Mouse (Mus musculus): Measurements from ENCODE around the gene Palb2. TPM values are rescaled to one million over a fixed set of nuclear protein-coding genes. Genes with fewer than 3 reads are reported as not detected.
A peak's percentile ranks its signal among the peaks of the same experiment; 100 is the strongest.

The Palb2 gene
- polyA plus RNA-seq (2015; fragmentation: Nextera tagmentation; extraction: Ambion mirVana): 7.5 and 9.7 TPM in 2 replicates

DNA sequence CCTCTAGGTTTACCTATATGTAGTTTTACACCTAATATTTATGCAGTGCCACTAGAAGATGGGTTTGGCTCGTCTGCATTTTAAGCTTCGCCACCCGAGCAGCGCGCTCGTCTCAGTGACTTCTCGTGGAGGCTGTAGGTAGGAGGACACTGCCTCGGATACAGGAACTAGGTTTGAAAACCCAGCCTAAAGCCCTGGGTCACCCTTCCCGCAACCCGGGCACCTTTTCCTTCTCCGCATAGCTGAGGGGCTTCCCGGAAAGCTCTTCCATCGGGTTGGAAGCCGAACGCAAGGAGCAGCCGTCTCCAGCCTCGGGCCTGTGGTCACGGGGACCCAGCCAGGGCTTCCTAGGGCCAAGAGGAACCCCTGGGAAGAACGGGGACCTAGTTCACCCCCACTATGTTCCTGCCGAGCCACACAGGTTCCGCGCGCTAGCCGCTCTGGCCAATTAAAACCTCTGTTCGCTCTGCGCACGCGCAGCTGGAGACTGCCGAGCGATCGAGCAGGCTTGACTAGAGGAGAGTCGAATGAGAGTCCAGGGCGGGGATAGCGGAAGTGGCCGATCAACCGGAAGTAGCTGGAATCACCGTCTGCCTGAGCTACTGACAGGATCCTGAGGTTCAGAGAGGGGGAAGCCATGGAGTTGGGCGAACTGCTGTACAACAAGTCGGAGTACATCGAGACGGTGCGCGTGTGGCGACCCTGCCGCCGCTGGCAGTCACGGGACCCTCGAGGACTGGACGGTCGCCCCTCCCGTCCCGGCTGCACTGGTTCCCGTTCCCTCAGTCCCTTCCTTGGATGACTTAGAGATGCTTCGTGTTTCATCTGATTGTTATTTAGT is at the start of gene Palb2, which contains the start of gene Dctn5:
TSS of gene Palb2 (minus strand) at position 489 of the 841 bp plus-strand sequence.
TSS of gene Dctn5 (plus strand) at position 545 of the 841 bp plus-strand sequence.
- under 1% methylated on average over 54 of the region's 54 CpGs for WGBS
- H3K4me3 ChIP-seq: peak within 1 kb of the TSS; percentile 90
- peaks cover 38% of the 10 kb centered on the region for H3K36me3 ChIP-seq
- peak; percentile 94 for ATAC-seq (replicated peaks; ENCODE audit: insufficient number of reproducible peaks, insufficient read depth, low FRiP score, low read depth)
- H3K27ac ChIP-seq: peak within 1 kb of the TSS; percentile 80
- H3K27me3 ChIP-seq: no peaks in the 10 kb centered on the region
- peaks cover 11% of the 10 kb centered on the region for H3K4me1 ChIP-seq (replicated peaks)
- peak within 1 kb of the TSS; percentile 86 for H3K9ac ChIP-seq
- H3K4me2 ChIP-seq: peak within 1 kb of the TSS; percentile 84
- H3K9me3 ChIP-seq (replicated peaks): no peaks in the 10 kb centered on the region

- Histone ChIP-seq H3K36me3 (no peaks in the 10 kb centered on the region), H3K9me3 (replicated peaks) (no peaks in the 10 kb centered on the region), H3K4me2 (no peak overlapping the region), H3K27me3 (0 out of 2 replicates have a peak, but pooled peaks cover 3% of the 10 kb centered on the region), H3K27ac (no peak overlapping the region), H3K9ac (no peak overlapping the region), H3K4me1 (replicated peaks) (no peaks in the 10 kb centered on the region), H3K4me3 (no peak overlapping the region)
- ATAC-seq (replicated peaks; ENCODE audit: insufficient number of reproducible peaks, insufficient read depth, low FRiP score, low read depth): no peak
- 84% methylated on average over 7 of the region's 7 CpGs for WGBS
Observed at GRCm38 (mm10) chr7:122180720-122181119, 47.9 kb upstream of the Palb2 start.

DNA sequence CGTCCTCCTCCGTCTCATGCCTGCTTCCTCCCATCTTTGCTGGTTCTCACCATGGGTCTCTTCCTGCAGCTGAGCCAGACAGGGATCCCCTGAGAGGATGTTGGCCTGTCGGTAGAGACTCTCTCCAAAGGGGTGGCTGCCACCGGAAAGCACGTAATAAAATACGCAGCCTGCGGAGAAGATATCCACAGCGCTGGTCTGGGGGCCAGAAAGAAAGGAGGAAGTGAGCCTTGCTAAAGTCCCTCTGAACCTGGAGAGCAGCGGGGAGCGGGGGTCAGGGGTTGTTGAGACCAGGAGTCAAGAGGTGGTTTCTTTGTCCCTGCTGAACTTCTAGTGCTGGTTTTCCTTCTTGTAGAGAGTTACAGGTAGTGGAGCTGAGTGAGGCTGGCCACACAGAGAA is 38.8 kb upstream of the Palb2 start:
- WGBS: 72% methylated on average over 10 of the region's 10 CpGs
- Histone ChIP-seq H3K27ac (no peak overlapping the region), H3K9ac (no peak overlapping the region), H3K27me3 (no peaks in the 10 kb centered on the region), H3K9me3 (replicated peaks) (no peaks in the 10 kb centered on the region), H3K36me3 (peaks cover 39% of the 10 kb centered on the region), H3K4me2 (no peak overlapping the region), H3K4me3 (no peak overlapping the region), H3K4me1 (replicated peaks) (no peaks in the 10 kb centered on the region)
- ATAC-seq (replicated peaks; ENCODE audit: insufficient number of reproducible peaks, insufficient read depth, low FRiP score, low read depth): no peak

DNA sequence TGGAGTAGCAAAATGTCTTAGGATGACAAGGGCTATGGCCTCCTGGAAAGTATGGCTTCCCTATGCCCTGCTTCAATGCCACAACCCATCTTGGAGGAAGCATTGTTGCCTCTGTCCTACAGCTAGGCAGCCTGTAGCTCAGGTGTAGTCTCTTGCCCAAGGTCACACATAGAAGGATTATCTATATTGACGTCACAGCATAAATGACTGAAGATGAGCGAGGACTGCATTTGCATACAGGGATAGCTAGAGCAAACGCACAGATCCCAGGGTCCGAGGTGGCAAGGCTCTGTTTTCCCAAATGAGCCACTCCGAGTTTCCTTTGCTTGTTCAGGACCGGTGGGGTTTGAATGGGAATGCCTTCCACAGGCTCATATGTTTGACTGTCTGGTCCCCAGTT is 37.9 kb upstream of the Palb2 start:
- H3K27ac ChIP-seq: no peak overlapping the region
- H3K9me3 ChIP-seq (replicated peaks): no peaks in the 10 kb centered on the region
- no peak overlapping the region for H3K4me3 ChIP-seq
- no peak overlapping the region for H3K4me2 ChIP-seq
- peaks cover 47% of the 10 kb centered on the region for H3K36me3 ChIP-seq
- WGBS: 84% methylated on average over 6 of the region's 6 CpGs
- H3K9ac ChIP-seq: no peak overlapping the region
- no peaks in the 10 kb centered on the region for H3K27me3 ChIP-seq
- no peak for ATAC-seq (replicated peaks; ENCODE audit: insufficient number of reproducible peaks, insufficient read depth, low FRiP score, low read depth)
- no peaks in the 10 kb centered on the region for H3K4me1 ChIP-seq (replicated peaks)

DNA sequence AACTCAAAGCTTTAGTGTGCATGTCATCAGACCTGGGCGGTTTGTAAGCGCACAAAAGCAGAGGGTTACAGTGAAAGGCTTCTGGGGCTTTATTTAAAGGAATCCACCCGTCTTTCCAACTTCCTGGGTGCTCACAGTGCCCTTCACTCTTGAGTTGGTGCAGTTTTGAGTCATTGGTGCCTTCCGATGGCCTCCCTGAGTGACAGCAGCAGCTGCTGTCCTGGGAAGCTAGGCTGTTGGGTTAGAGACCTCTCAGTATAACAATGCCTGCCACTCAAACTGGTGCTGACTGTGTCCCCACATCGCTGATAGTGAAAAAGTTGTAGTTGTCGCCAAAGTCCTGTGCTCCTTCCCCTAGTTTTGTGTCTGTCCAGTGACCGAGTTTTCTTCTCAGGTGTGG is 34.4 kb upstream of the Palb2 start:
- Histone ChIP-seq H3K9me3 (replicated peaks) (no peaks in the 10 kb centered on the region), H3K9ac (no peak overlapping the region), H3K27me3 (no peaks in the 10 kb centered on the region), H3K27ac (no peak overlapping the region), H3K36me3 (peaks cover 75% of the 10 kb centered on the region), H3K4me2 (no peak overlapping the region), H3K4me3 (no peak overlapping the region), H3K4me1 (replicated peaks) (peaks cover 4% of the 10 kb centered on the region; the same call in 1 of the 2 replicates)
- WGBS: 90% methylated on average over 7 of the region's 7 CpGs
- no peak for ATAC-seq (replicated peaks; ENCODE audit: insufficient number of reproducible peaks, insufficient read depth, low FRiP score, low read depth)

DNA sequence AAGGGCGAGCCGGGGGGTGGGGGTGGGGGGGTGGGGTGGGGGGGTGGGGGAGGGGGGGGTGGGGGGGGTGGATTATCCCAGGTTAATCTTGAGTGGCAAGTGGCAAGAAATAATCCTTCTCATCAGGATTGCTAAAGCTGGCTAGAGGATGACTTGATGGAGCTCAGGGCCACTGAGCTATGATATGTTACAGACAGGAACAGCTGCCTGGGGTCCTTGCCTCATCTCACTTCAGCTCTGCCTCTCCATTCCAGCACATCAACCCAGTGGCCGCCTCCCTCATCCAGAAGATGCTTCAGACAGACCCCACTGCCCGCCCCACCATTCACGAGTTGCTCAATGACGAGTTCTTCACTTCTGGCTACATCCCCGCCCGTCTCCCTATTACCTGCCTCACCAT is 31.0 kb upstream of the Palb2 start:
- H3K36me3 ChIP-seq: peaks cover 61% of the 10 kb centered on the region
- ATAC-seq (replicated peaks; ENCODE audit: insufficient number of reproducible peaks, insufficient read depth, low FRiP score, low read depth): no peak
- H3K4me3 ChIP-seq: no peak overlapping the region
- 94% methylated on average over 8 of the region's 8 CpGs for WGBS
- no peak overlapping the region for H3K9ac ChIP-seq
- peaks cover 29% of the 10 kb centered on the region for H3K4me1 ChIP-seq (replicated peaks)
- H3K27ac ChIP-seq: no peak overlapping the region
- no peaks in the 10 kb centered on the region for H3K27me3 ChIP-seq
- no peak overlapping the region for H3K4me2 ChIP-seq
- H3K9me3 ChIP-seq (replicated peaks): no peaks in the 10 kb centered on the region

GRCm38 (mm10) chr7:122160037-122160436 is 27.3 kb upstream of the Palb2 start:
- Histone ChIP-seq H3K4me3 (peak overlapping the region; percentile 70), H3K9me3 (replicated peaks) (no peaks in the 10 kb centered on the region), H3K36me3 (peaks cover 29% of the 10 kb centered on the region), H3K4me2 (peak overlapping the region; percentile 84), H3K9ac (peak overlapping the region; percentile 67), H3K27ac (peak overlapping the region; percentile 76; the same call in 1 of the 2 replicates), H3K27me3 (no peaks in the 10 kb centered on the region), H3K4me1 (replicated peaks) (peaks cover 39% of the 10 kb centered on the region)
- ATAC-seq (replicated peaks; ENCODE audit: insufficient number of reproducible peaks, insufficient read depth, low FRiP score, low read depth): no peak
- under 1% methylated on average over 12 of the region's 12 CpGs for WGBS

GRCm38 (mm10) chr7:122158915-122159902 is 26.4 kb upstream of the Palb2 start, which contains the start of gene Plk1:
Gene Plk1 (plus strand): TSS chr7:122159439.
- Histone ChIP-seq H3K4me2 (peak within 1 kb of the TSS; percentile 84), H3K36me3 (peaks cover 23% of the 10 kb centered on the region), H3K4me1 (replicated peaks) (peaks cover 39% of the 10 kb centered on the region), H3K27me3 (no peaks in the 10 kb centered on the region), H3K27ac (peak within 1 kb of the TSS; percentile 76), H3K4me3 (peak within 1 kb of the TSS; percentile 70), H3K9me3 (replicated peaks) (no peaks in the 10 kb centered on the region), H3K9ac (peak within 1 kb of the TSS; percentile 68)
- under 1% methylated on average over 63 of the region's 63 CpGs for WGBS
- peak; percentile 87 for ATAC-seq (replicated peaks; ENCODE audit: insufficient number of reproducible peaks, insufficient read depth, low FRiP score, low read depth)

DNA sequence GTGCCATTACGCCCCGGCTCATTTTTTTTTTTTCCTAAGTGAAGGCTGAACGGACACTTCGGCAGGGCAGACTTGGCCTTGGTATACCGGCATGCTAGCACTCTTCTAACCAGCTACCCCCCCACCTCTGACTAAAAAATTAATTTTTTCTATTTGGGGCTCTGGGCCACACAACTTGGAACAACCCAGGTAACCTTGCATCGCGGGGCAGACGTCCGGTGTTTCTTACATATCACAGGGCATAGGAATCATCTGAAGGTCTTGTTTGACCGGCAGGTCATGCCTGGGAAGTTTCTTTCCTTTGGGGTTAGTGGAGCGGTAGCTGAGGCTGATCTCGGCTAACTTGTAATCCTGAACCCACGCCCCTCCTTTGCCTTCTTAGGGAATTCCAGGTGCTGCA is 25.7 kb upstream of the Palb2 start:
- no peaks in the 10 kb centered on the region for H3K27me3 ChIP-seq
- no peak; the same call in 1 of the 2 replicates for ATAC-seq (replicated peaks; ENCODE audit: insufficient number of reproducible peaks, insufficient read depth, low FRiP score, low read depth)
- peak overlapping the region; percentile 76 for H3K27ac ChIP-seq
- H3K4me1 ChIP-seq (replicated peaks): peaks cover 39% of the 10 kb centered on the region
- no peaks in the 10 kb centered on the region for H3K9me3 ChIP-seq (replicated peaks)
- H3K4me3 ChIP-seq: peak overlapping the region; percentile 70
- WGBS: 5% methylated on average over 13 of the region's 13 CpGs
- peak overlapping the region; percentile 84 for H3K4me2 ChIP-seq
- peaks cover 18% of the 10 kb centered on the region for H3K36me3 ChIP-seq
- peak overlapping the region; percentile 68 for H3K9ac ChIP-seq

GRCm38 (mm10) chr7:122152473-122152872 is 19.7 kb upstream of the Palb2 start:
- H3K36me3 ChIP-seq: peaks cover 24% of the 10 kb centered on the region
- no peak overlapping the region for H3K27ac ChIP-seq
- no peak overlapping the region for H3K9ac ChIP-seq
- H3K27me3 ChIP-seq: no peaks in the 10 kb centered on the region
- H3K4me1 ChIP-seq (replicated peaks): peaks cover 3% of the 10 kb centered on the region; the same call in 1 of the 2 replicates
- WGBS: 83% methylated on average over 4 of the region's 4 CpGs
- no peaks in the 10 kb centered on the region for H3K9me3 ChIP-seq (replicated peaks)
- H3K4me2 ChIP-seq: no peak overlapping the region
- no peak overlapping the region for H3K4me3 ChIP-seq
- ATAC-seq (replicated peaks; ENCODE audit: insufficient number of reproducible peaks, insufficient read depth, low FRiP score, low read depth): no peak

DNA sequence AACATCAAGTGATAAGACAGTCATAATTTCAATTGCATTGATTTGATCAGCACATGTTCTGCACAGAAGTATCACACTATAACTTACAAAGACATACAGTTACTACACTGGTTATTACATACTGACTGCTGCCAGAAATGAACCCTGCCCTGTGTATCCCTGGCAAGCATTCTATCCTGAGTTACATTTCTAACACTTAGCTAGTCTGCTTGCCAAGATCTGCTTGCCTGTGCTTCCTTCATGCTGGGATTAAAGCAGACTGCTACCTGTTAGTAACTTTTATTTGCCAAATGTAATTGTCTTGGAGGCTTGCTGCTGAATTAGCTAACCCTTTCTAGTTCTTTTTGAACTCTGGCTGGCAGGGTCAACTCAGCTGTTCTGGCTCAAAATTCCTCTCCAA is 8.2 kb upstream of the Palb2 start:
- no peaks in the 10 kb centered on the region for H3K4me1 ChIP-seq (replicated peaks)
- H3K27ac ChIP-seq: no peak overlapping the region
- H3K36me3 ChIP-seq: peaks cover 80% of the 10 kb centered on the region
- no peak overlapping the region for H3K9ac ChIP-seq
- ATAC-seq (replicated peaks; ENCODE audit: insufficient number of reproducible peaks, insufficient read depth, low FRiP score, low read depth): no peak
- no peak overlapping the region for H3K4me3 ChIP-seq
- H3K4me2 ChIP-seq: no peak overlapping the region
- no peaks in the 10 kb centered on the region for H3K27me3 ChIP-seq
- no peaks in the 10 kb centered on the region for H3K9me3 ChIP-seq (replicated peaks)
